Mouse (Mus musculus) midbrain, embryonic 12.5 days (tissue): Measurements from ENCODE around the gene Sorcs2. TPM values are rescaled to one million over a fixed set of nuclear protein-coding genes. Genes with fewer than 3 reads are reported as not detected.

Experiments
- ATAC-seq: fragments of 200-750 bp; cut with Nextera tagmentation; 2 replicates; pipeline ENCODE4 v1.8.0; 2017; ENCODE audit warnings: low read depth, moderate TSS enrichment, moderate library complexity; ENCODE audit not compliant: low FRiP score
- H3K27ac ChIP-seq: fragments of 300-500 bp; sonication (generic); replicated peaks from 2 replicates; pipeline ENCODE4 v1.5.1; 2016; ENCODE audit warnings: mild to moderate bottlenecking
- H3K27me3 ChIP-seq: fragments of 300-500 bp; sonication (generic); 2 replicates; pipeline ENCODE4 v1.6.1; 2016; ENCODE audit warnings: mild to moderate bottlenecking
- H3K36me3 ChIP-seq: fragments of 300-500 bp; sonication (generic); 2 replicates; pipeline ENCODE4 v1.6.1; 2016
- H3K4me1 ChIP-seq: fragments of 300-500 bp; sonication (generic); 2 replicates; pipeline ENCODE4 v1.6.1; 2016
- H3K4me2 ChIP-seq: fragments of 300-500 bp; sonication (generic); replicated peaks from 2 replicates; pipeline ENCODE4 v1.6.1; 2016; ENCODE audit warnings: mild to moderate bottlenecking, moderate library complexity
- H3K4me3 ChIP-seq: fragments of 300-500 bp; sonication (generic); 2 replicates; pipeline ENCODE4 v1.5.1; 2016; ENCODE audit warnings: mild to moderate bottlenecking
- H3K9ac ChIP-seq: fragments of 300-500 bp; sonication (generic); replicated peaks from 2 replicates; pipeline ENCODE4 v1.6.1; 2016; ENCODE audit warnings: mild to moderate bottlenecking, moderate library complexity
- H3K9me3 ChIP-seq: fragments of 300-500 bp; sonication (generic); 2 replicates; pipeline ENCODE4 v1.6.1; 2016; ENCODE audit warnings: mild to moderate bottlenecking
- WGBS: fragments of 180-500 bp; shearing (Covaris S2); methylation state at CpG from one replicate; pipeline ENCODE4 v1.1.7; 2016; 5-methylcytosine and 5-hydroxymethylcytosine counted together
- polyA plus RNA-seq: library from polyadenylated mRNA; unstranded; fragments of >200 nt; fragmentation: Nextera tagmentation; extraction: Ambion mirVana; gene quantifications from 2 replicates; pipeline ENCODE4 v1.2.1, GENCODE M21; 2016

The Sorcs2 gene
- polyA plus RNA-seq, 1 experiment from 2014 or later, result 13.2 TPM

DNA sequence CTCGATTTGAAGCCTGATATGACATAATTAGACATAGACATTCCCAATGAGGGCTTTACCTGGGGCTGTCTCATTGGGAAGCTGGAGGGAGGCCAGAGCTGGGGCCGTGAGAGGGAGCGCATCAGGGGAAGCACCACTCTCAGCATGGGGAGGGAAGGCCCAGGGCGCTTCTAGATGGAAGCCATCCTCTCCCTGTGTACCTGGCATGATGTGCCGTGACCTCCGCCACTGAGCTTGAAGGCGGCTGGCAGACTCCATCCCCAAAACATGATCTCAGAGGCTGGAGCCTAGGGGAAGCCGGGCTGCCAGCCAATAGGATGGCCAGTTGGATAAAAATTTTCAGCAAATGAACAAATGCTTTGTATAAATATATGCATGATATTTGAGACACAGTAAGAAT, 301.9 kb downstream of the Sorcs2 start:
- no peak overlapping the region for H3K4me3 ChIP-seq
- no peaks in the 10 kb centered on the region for H3K27me3 ChIP-seq
- no peak overlapping the region for H3K4me2 ChIP-seq
- WGBS, result 89% methylated on average over 8 of the region's 8 CpGs
- H3K27ac ChIP-seq, result no peak overlapping the region
- no peaks in the 10 kb centered on the region for H3K36me3 ChIP-seq
- no peak for ATAC-seq
- no peaks in the 10 kb centered on the region for H3K4me1 ChIP-seq
- H3K9ac ChIP-seq, result no peak overlapping the region
- H3K9me3 ChIP-seq, result no peaks in the 10 kb centered on the region

DNA sequence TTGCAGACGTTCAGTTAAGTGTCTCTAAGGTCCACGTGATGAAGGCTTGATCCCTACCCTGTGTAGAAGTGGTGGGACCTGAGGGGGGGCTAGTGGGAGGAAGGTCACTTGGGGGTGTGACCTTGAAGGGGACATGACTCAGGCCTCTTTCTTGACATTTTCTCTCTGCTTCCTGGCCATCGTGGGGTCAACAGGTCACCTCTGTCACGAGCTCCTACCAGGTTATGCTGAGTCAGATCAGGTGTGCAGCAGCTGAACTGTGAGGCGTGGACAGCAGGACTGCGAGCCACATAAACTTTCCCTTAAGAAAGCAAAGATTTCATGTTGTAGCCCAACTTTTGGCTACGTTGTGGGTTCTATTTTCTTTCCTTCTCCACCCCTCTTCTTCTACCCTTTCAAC, 307.9 kb downstream of the Sorcs2 start:
- H3K27ac ChIP-seq, result no peak overlapping the region
- H3K4me1 ChIP-seq, result peaks cover 11% of the 10 kb centered on the region
- 77% methylated on average over 7 of the region's 7 CpGs for WGBS
- no peaks in the 10 kb centered on the region for H3K9me3 ChIP-seq
- no peaks in the 10 kb centered on the region for H3K36me3 ChIP-seq
- H3K4me2 ChIP-seq, result no peak overlapping the region
- H3K9ac ChIP-seq, result no peak overlapping the region
- H3K27me3 ChIP-seq, result no peaks in the 10 kb centered on the region
- ATAC-seq, result no peak
- no peak overlapping the region for H3K4me3 ChIP-seq

DNA sequence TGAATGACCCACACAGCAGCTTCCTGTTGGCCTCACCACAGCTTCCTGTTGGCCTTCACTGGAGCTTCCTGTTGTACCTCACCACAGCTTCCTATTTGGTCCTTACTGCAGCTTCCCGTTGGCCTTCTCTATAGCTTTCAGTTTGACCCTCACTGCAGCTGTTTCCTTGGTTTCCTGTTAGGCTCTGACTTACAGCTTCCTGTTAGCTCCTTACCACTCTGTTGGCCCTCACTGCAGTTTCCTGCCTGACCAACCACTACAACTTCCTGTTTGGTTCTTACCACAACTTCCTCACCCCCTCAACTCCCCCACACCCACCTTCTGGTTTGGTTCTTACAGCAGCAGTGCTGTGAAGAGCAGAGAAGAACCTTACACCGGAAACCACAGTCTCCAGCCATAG, 308.7 kb downstream of the Sorcs2 start:
- peaks cover 11% of the 10 kb centered on the region for H3K4me1 ChIP-seq
- peak overlapping the region; percentile 15; the same call in 1 of the 2 replicates for H3K27ac ChIP-seq
- no peak for ATAC-seq
- no peak overlapping the region for H3K4me3 ChIP-seq
- no peaks in the 10 kb centered on the region for H3K9me3 ChIP-seq
- H3K36me3 ChIP-seq, result no peaks in the 10 kb centered on the region
- no peak overlapping the region for H3K9ac ChIP-seq
- H3K27me3 ChIP-seq, result no peaks in the 10 kb centered on the region
- 90% methylated on average over 2 of the region's 2 CpGs for WGBS
- no peak overlapping the region for H3K4me2 ChIP-seq

DNA sequence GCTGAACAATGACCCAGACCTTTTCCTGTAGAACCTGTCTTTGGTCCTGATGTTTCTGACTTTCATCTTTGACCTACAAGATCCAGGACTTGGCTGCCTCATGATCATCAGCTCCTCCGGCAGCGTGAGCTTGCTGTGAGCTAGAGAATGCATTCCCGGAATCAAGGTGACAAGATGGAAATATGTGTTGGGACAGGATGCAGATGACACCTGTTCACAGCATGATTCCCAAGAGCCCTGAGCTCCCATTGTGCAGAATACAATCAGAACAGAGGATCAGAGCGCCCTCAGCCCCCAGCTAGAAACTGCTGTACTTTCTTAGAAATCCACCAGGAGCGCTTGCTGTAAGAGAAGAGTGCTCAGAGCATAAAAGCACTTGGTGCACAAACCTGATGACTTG, 311.0 kb downstream of the Sorcs2 start:
- no peaks in the 10 kb centered on the region for H3K9me3 ChIP-seq
- H3K4me1 ChIP-seq, result peaks cover 32% of the 10 kb centered on the region
- no peak overlapping the region for H3K27ac ChIP-seq
- H3K27me3 ChIP-seq, result no peaks in the 10 kb centered on the region
- no peak overlapping the region for H3K4me2 ChIP-seq
- 76% methylated on average over 5 of the region's 5 CpGs for WGBS
- H3K36me3 ChIP-seq, result no peaks in the 10 kb centered on the region
- no peak for ATAC-seq
- H3K4me3 ChIP-seq, result no peak overlapping the region
- H3K9ac ChIP-seq, result no peak overlapping the region

DNA sequence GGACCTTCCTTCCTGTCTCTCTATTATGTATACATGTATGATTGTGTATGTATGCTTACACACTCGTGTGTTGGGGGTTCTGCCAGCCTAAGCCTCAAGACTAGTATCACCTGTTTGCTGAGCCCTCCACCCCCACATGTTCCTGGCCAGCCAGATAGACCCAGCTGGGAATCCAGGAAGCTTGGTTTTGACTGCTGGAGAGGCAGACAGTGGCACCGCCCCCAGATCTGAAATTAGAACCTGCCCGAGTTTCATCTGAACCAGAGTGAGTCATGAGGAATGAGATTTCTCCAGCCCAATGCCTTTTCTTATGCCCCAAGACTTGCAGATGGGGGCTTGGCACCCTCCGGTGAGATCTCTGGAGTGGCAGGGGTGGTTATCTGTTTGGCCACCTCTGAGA, 312.3 kb downstream of the Sorcs2 start:
- Histone ChIP-seq H3K36me3 (no peaks in the 10 kb centered on the region), H3K27me3 (no peaks in the 10 kb centered on the region), H3K4me2 (no peak overlapping the region), H3K9me3 (no peaks in the 10 kb centered on the region), H3K4me3 (no peak overlapping the region), H3K4me1 (peaks cover 38% of the 10 kb centered on the region), H3K9ac (no peak overlapping the region), H3K27ac (no peak overlapping the region)
- no peak for ATAC-seq
- 79% methylated on average over 4 of the region's 4 CpGs for WGBS

DNA sequence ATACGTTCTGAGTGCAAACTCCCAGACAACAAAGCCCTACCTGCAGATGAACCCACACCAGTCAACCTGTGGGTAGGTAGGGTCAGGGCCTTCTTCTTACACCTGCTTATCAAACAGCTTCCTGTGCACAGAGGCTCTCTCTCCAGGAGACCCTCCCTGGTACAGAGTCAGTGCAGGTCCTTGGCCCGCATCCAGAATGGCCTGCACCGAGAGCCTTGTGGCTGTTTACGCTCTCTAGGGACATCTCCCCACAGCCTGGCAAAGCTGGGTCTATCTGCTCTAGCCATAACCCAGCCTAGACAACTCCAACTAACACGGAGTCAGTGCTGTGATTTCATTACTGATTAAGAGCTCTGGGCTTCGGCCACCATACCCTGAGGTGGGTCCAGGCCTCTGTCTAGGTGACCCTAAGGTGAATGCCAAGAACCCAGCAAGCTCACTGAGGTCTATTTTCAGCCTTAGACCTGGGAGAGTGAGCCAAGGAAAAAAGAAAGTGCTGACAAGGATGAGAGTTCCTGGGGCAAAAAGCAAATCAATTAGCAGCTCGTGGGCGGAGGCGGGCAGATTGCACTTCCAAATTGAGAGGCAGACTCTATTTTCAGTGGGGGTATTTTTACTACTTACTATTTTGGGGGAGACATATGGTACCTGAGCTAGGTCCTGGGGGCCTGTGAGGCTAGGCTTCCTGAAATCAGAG, 313.9 kb downstream of the Sorcs2 start:
- no peak for ATAC-seq
- Histone ChIP-seq H3K27ac (no peak overlapping the region), H3K4me3 (no peak overlapping the region), H3K9me3 (no peaks in the 10 kb centered on the region), H3K9ac (no peak overlapping the region), H3K36me3 (no peaks in the 10 kb centered on the region), H3K27me3 (no peaks in the 10 kb centered on the region), H3K4me2 (no peak overlapping the region), H3K4me1 (peaks cover 34% of the 10 kb centered on the region)
- WGBS, result 90% methylated on average over 9 of the region's 9 CpGs

DNA sequence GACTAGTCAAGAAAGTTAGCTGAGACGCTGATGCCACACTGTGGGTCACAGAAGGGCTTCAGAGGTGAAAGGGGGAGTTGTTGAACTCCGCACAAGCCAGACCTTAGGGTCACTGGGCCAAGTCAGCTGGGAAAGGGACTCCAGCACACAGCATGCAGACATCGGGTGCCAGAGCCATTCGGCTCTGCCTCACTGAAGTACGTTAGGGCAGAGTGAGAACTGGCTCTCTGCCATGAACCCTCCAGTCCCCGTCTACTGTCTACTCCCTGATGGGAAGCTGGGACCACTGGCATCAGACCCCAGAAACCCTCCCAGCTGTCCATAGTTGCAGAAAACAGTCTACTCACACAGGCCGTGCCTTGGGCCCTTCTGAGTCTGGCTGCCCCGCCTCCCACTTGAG, 316.9 kb downstream of the Sorcs2 start:
- Histone ChIP-seq H3K27me3 (no peaks in the 10 kb centered on the region), H3K36me3 (no peaks in the 10 kb centered on the region), H3K9ac (no peak overlapping the region), H3K9me3 (no peaks in the 10 kb centered on the region), H3K27ac (no peak overlapping the region), H3K4me3 (no peak overlapping the region), H3K4me1 (peaks cover 27% of the 10 kb centered on the region), H3K4me2 (no peak overlapping the region)
- no peak for ATAC-seq
- 84% methylated on average over 8 of the region's 8 CpGs for WGBS

DNA sequence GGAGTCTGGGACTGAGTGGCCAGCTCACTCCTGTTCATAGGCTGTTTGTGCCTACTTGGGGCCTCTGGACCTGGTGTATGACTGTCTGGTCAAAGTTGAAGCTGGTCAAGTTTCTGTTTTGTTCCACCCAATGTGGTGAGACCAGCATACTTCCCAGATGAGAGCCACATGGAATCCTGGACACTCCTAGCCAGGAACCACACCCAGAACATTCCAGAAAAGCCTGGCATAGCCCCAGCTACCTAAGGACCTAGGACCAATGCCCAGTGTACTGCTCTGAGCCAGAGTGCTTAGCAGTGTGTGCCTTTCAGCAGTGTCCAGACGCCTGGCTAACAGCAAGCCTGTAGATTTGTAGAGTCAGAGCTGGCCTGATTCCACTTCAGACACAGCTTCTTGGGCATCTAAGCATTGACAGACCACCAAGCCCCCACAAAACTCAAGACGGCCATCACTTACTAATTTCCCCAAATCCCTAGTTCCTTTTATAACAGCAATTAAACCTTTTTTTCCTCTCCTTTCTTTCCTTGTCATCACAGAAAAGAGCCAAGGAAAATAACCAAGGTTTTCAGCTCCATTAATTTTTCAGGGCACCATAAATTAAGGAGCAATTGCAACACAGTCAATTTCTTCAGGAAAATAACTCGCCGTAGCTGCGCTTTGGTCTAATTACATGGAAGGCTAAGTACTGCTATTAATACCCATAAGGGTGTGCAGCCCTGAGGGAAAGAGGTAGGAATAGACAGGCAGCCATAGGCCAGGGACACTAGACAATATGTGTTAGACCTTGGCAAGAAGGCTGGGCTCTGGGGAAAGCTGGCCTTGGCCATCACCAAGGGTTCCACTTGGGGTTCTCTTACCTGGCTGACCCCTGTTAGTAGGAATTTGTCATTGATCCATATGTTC, 322.5 kb downstream of the Sorcs2 start:
- no peak overlapping the region for H3K27ac ChIP-seq
- no peak overlapping the region for H3K4me3 ChIP-seq
- WGBS, result 88% methylated on average over 5 of the region's 5 CpGs
- H3K36me3 ChIP-seq, result no peaks in the 10 kb centered on the region
- peaks cover 12% of the 10 kb centered on the region; the same call in 1 of the 2 replicates for H3K27me3 ChIP-seq
- ATAC-seq, result no peak
- no peak overlapping the region for H3K9ac ChIP-seq
- no peaks in the 10 kb centered on the region for H3K9me3 ChIP-seq
- H3K4me2 ChIP-seq, result no peak overlapping the region
- H3K4me1 ChIP-seq, result peaks cover 6% of the 10 kb centered on the region; the same call in 1 of the 2 replicates

DNA sequence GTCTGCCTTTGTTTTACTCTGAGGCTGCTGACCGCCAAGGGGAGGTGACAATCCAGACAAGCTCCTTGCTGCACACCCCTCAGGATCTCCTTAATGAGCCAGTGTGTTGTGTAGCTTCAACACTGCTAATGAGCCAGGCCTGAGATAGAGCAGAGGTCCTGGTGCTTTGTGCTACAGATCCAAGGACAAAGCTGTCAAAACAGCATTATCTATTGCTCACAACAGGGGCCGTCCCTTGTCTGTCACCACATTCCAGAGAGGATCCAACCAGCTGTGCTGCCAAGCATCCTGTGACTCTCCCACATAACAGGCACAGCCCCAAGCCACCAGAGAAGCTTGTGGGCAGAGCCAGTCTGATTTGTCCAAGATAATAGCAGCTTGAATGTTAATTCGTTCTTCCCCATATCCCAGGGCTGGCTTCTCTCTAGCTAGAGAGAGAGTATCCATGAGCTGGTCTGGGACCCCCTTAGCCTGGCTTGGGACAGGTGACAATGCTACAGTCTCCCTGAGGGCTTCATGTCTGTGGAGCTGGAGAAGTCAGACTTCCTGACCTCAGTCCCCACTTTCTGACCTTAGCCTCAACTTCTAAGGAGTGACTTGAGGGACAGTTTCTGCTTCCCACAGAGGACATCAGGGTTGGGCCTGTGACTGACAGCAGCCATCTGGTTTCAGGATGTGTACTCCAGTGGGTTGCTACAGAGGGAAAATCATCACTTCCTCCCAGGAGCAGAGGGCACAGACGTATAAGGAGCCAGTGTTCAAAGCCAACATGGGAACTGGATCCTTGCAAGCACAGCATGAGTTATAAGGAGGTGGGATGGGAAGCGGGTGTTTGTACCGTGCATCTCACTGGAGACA, 328.2 kb downstream of the Sorcs2 start:
- Histone ChIP-seq H3K9ac (no peak overlapping the region), H3K9me3 (no peaks in the 10 kb centered on the region), H3K27me3 (peaks cover 25% of the 10 kb centered on the region), H3K4me2 (no peak overlapping the region), H3K4me1 (peaks cover 26% of the 10 kb centered on the region), H3K27ac (peak overlapping the region; percentile 26; the same call in 1 of the 2 replicates), H3K4me3 (no peak overlapping the region), H3K36me3 (no peaks in the 10 kb centered on the region)
- ATAC-seq, result no peak
- WGBS, result 40% methylated on average over 6 of the region's 6 CpGs

DNA sequence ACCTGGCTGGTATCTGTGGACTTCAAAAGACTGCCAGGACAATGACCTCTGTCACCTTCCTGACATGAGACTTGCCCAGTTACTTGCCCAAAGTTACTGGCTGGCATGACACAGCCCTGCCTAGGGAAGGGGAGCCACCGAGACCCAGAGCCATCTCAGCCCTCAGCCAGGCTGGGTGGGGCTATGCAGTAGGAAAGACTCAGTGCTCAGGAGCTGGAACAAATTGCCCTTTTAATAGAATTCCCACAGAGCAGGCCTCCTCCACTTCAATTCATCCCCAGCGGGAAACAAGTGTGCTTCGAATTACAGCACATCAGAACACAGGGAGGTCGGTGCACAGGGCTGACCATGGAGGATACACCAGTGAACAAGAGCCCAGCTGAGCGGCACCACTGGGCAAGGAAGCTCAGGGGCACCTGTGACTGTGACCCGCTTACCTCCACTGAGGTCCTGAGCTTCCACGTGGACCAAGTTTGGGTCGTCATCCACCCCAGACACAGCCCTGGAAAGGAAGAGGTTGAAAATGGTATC, 330.2 kb downstream of the Sorcs2 start:
- WGBS, result 18% methylated on average over 8 of the region's 8 CpGs
- no peaks in the 10 kb centered on the region for H3K36me3 ChIP-seq
- peaks cover 26% of the 10 kb centered on the region for H3K4me1 ChIP-seq
- H3K27me3 ChIP-seq, result peaks cover 25% of the 10 kb centered on the region
- H3K4me3 ChIP-seq, result no peak overlapping the region
- no peak for ATAC-seq
- H3K9me3 ChIP-seq, result no peaks in the 10 kb centered on the region
- no peak overlapping the region for H3K9ac ChIP-seq
- no peak overlapping the region for H3K4me2 ChIP-seq
- no peak overlapping the region for H3K27ac ChIP-seq

DNA sequence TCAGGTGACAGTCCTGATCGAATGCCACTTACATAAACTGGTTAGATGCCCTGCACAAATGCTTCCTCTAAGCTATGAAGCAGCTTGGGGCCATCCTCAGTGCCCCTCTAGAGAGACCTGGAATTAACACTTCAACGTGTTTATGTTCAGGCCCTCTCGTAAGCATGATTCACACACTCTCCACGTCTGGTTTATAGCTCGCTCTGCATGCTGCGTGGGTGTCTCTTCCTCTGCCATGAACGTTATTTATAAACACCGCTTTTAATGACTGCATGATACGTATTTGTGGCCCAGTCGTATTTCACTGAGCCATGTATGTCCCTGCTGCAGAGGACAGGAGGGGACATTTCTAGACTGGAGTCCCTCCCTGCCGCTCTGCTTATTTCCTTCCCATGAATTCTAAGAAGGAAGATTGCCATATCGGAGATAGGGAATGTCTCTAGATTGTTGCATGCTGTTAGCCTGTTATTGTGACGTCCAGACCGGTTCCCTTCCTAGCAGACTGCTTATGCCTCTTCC, 340.1 kb downstream of the Sorcs2 start:
- no peak overlapping the region for H3K4me3 ChIP-seq
- peaks cover 8% of the 10 kb centered on the region; the same call in 1 of the 2 replicates for H3K4me1 ChIP-seq
- H3K9me3 ChIP-seq, result peaks cover 4% of the 10 kb centered on the region; the same call in 1 of the 2 replicates
- H3K4me2 ChIP-seq, result no peak overlapping the region
- H3K27me3 ChIP-seq, result no peaks in the 10 kb centered on the region
- H3K36me3 ChIP-seq, result peaks cover 15% of the 10 kb centered on the region; the same call in 1 of the 2 replicates
- H3K9ac ChIP-seq, result no peak overlapping the region
- no peak for ATAC-seq
- no peak overlapping the region for H3K27ac ChIP-seq
- 91% methylated on average over 14 of the region's 14 CpGs for WGBS
